Mouse (Mus musculus): ENCODE measurements around the gene Myom1.

The Myom1 gene

GRCm38 (mm10) chr17:71059213-71059612 is 56.8 kb downstream of the Myom1 start:
- no peak for DNase-seq (ENCODE audit: low spot score)

GRCm38 (mm10) chr17:71062049-71062560 is 59.7 kb downstream of the Myom1 start:
- no peak for DNase-seq (ENCODE audit: low spot score)

- DNase-seq (ENCODE audit: low spot score) = no peak
Observed at GRCm38 (mm10) chr17:71062870-71063602, 60.6 kb downstream of the Myom1 start.

- no peak for DNase-seq (ENCODE audit: low spot score)
Observed at GRCm38 (mm10) chr17:71064463-71065014, 62.1 kb downstream of the Myom1 start.

- no peak for DNase-seq (ENCODE audit: low spot score)
Observed at GRCm38 (mm10) chr17:71065127-71065526, 62.7 kb downstream of the Myom1 start.

GRCm38 (mm10) chr17:71069176-71069575 is 66.7 kb downstream of the Myom1 start:
- DNase-seq (ENCODE audit: low spot score) = no peak

GRCm38 (mm10) chr17:71071958-71072357 is 69.5 kb downstream of the Myom1 start:
- DNase-seq (ENCODE audit: low spot score) = no peak

- no peak for DNase-seq (ENCODE audit: low spot score)
Observed at GRCm38 (mm10) chr17:71074386-71074785, 72.0 kb downstream of the Myom1 start.

- DNase-seq (ENCODE audit: low spot score) = no peak
Observed at GRCm38 (mm10) chr17:71081986-71082385, 79.6 kb downstream of the Myom1 start.

GRCm38 (mm10) chr17:71086969-71087368 is 84.5 kb downstream of the Myom1 start:
- DNase-seq (ENCODE audit: low spot score) = no peak

- no peak for DNase-seq (ENCODE audit: low spot score)
Observed at GRCm38 (mm10) chr17:71087396-71088153, 85.1 kb downstream of the Myom1 start.

GRCm38 (mm10) chr17:71088154-71088521 is 85.7 kb downstream of the Myom1 start:
- no peak for DNase-seq (ENCODE audit: low spot score)

- no peak for DNase-seq (ENCODE audit: low spot score)
Observed at GRCm38 (mm10) chr17:71088991-71089434, 86.6 kb downstream of the Myom1 start.

- DNase-seq (ENCODE audit: low spot score) = no peak
Observed at GRCm38 (mm10) chr17:71089781-71090480, 87.5 kb downstream of the Myom1 start.

GRCm38 (mm10) chr17:71091024-71091423 is 88.6 kb downstream of the Myom1 start:
- DNase-seq (ENCODE audit: low spot score) = no peak

GRCm38 (mm10) chr17:71092341-71092740 is 89.9 kb downstream of the Myom1 start:
- no peak for DNase-seq (ENCODE audit: low spot score)

GRCm38 (mm10) chr17:71093793-71094192 is 91.4 kb downstream of the Myom1 start:
- DNase-seq (ENCODE audit: low spot score) = no peak

GRCm38 (mm10) chr17:71094438-71094837 is 92.0 kb downstream of the Myom1 start:
- no peak for DNase-seq (ENCODE audit: low spot score)

- DNase-seq (ENCODE audit: low spot score) = no peak
Observed at GRCm38 (mm10) chr17:71096557-71097208, 94.2 kb downstream of the Myom1 start.

- no peak for DNase-seq (ENCODE audit: low spot score)
Observed at GRCm38 (mm10) chr17:71097209-71097597, 94.8 kb downstream of the Myom1 start.

- DNase-seq (ENCODE audit: low spot score) = no peak
Observed at GRCm38 (mm10) chr17:71098606-71099005, 96.2 kb downstream of the Myom1 start.
